Mouse (Mus musculus): ENCODE measurements around the gene Gm42906. TPM values are rescaled to one million over a fixed set of nuclear protein-coding genes. Genes with fewer than 3 reads are reported as not detected.

Gene Gm42906
- total and polyA plus RNA-seq, 3 experiments: not detected

DNA sequence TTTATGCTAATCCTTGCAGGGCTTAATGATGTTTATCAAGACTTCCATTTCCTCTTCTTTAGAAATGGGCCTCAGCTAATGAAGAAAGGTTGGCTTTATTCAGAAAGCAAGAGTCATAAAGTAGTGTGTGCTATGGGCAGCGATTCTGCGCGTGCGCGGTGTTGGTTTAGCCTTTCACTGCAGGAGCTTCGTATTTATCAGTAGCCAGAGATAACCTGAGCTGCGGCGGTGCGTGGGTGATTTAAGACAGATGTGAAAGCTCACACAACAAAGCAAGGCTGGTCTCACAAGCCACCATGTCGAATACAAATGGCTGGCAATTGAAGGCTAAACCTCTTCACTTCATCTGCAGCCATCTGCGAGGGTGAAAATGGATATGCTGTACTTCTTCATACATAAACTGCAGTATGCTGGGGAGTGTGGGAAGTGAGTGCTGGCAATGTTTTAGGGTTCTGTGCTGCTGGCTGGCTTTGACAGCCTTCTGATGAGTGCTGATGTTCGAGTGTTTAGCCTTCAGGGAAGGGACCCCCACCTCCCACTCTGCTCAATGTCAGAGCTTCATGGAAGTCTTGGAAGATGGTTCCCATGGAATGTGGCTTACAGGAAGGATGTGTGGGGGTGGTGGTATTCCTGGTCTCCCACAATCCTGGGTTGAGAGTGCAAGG is 371.6 kb downstream of the Gm42906 start:
- Histone ChIP-seq H3K9me3 (replicated peaks; ENCODE audit: low read length) (peaks cover 9% of the 10 kb centered on the region), H3K4me2 (ENCODE audit: insufficient read depth, low read depth, poor library complexity, severe bottlenecking) (no peak overlapping the region), H3K27me3 (replicated peaks) (no peaks in the 10 kb centered on the region), H3K4me1 (ENCODE audit: control insufficient read depth in 1 of 2, insufficient read depth in 2 of 2) (no peaks in the 10 kb centered on the region), H3K4me3 (replicated peaks in 1 of 3; ENCODE audit: low read depth in 2 of 3, low read length in 2 of 3, poor library complexity in 1 of 3) (no peak overlapping the region), H3K79me2 (replicated peaks; ENCODE audit: control insufficient read depth, extremely low read depth, insufficient read depth, poor library complexity, severe bottlenecking) (0 out of 2 replicates have a peak, but pooled peaks cover 2% of the 10 kb centered on the region), H3K27ac (ENCODE audit: insufficient read depth, low read depth) (no peak overlapping the region), H3K36me3 (replicated peaks in 1 of 2; ENCODE audit: control insufficient read depth in 1 of 2, insufficient read depth in 1 of 2, low read length in 1 of 2) (peaks cover 82 to 99% of the 10 kb centered on the region in 2 experiments), H3K9ac (ENCODE audit: insufficient read depth, low read depth) (no peak overlapping the region)
- TF ChIP-seq SIN3A (IDR thresholded peaks at IDR 0.05; ENCODE audit: low read length): no peak
- TF ChIP-seq TBP (conservative IDR thresholded peaks at IDR 0.05; ENCODE audit: low read depth, low read length): no peak
- TF ChIP-seq NRF1 (IDR thresholded peaks at IDR 0.05; ENCODE audit: low read depth, low read length): no peak
- no peak for TF ChIP-seq ZKSCAN1 (IDR thresholded peaks at IDR 0.05; ENCODE audit: borderline replicate concordance, low read depth, low read length)
- no peak for TF ChIP-seq MYC (IDR thresholded peaks at IDR 0.05; ENCODE audit: low read depth, low read length)
- TF ChIP-seq JUN (IDR thresholded peaks at IDR 0.05; ENCODE audit: insufficient read depth, low read depth, low read length): no peak
- TF ChIP-seq GABPA (IDR thresholded peaks at IDR 0.05; ENCODE audit: insufficient replicate concordance, low read depth, low read length): no peak
- in situ Hi-C loops (cut with MboI; ENCODE audit: low pct_ligation_motif_present, low pct_unique_long_range_greater_than_20kb, low sequenced_read_pairs): no loop called here
- dilution Hi-C loops (cut with MboI; ENCODE audit: extremely low pct_ligation_motif_present, extremely low pct_unique_long_range_greater_than_20kb, low sequenced_read_pairs): no loop called here
- DNase-seq (ENCODE audit: extremely low read depth): no peak

GRCm38 (mm10) chr5:151055426-151056090 is 372.4 kb downstream of the Gm42906 start:
- dilution Hi-C loops (cut with MboI; ENCODE audit: extremely low pct_ligation_motif_present, extremely low pct_unique_long_range_greater_than_20kb, low sequenced_read_pairs): no loop called here
- in situ Hi-C loops (cut with MboI; ENCODE audit: low pct_ligation_motif_present, low pct_unique_long_range_greater_than_20kb, low sequenced_read_pairs): no loop called here
- H3K4me3 ChIP-seq (replicated peaks in 1 of 3; ENCODE audit: low read depth in 2 of 3, low read length in 2 of 3, poor library complexity in 1 of 3): no peak overlapping the region
- no peak for DNase-seq (ENCODE audit: extremely low read depth)
- peaks cover 1% of the 10 kb centered on the region; the same call in 1 of the 2 replicates for H3K79me2 ChIP-seq (replicated peaks; ENCODE audit: control insufficient read depth, extremely low read depth, insufficient read depth, poor library complexity, severe bottlenecking)
- H3K4me2 ChIP-seq (ENCODE audit: insufficient read depth, low read depth, poor library complexity, severe bottlenecking): no peak overlapping the region
- H3K36me3 ChIP-seq (replicated peaks in 1 of 2; ENCODE audit: control insufficient read depth in 1 of 2, insufficient read depth in 1 of 2, low read length in 1 of 2): peaks cover 80 to 99% of the 10 kb centered on the region in 2 experiments
- H3K9me3 ChIP-seq (replicated peaks; ENCODE audit: low read length): peaks cover 9% of the 10 kb centered on the region
- no peak overlapping the region for H3K27ac ChIP-seq (ENCODE audit: insufficient read depth, low read depth)
- TF ChIP-seq MAX (IDR thresholded peaks at IDR 0.05; ENCODE audit: low read length): no peak
- no peak for TF ChIP-seq GABPA (IDR thresholded peaks at IDR 0.05; ENCODE audit: insufficient replicate concordance, low read depth, low read length)
- TF ChIP-seq ZC3H11A (IDR thresholded peaks at IDR 0.05; ENCODE audit: low read depth, low read length): no peak
- TF ChIP-seq MYC (IDR thresholded peaks at IDR 0.05; ENCODE audit: low read depth, low read length): no peak
- TF ChIP-seq TBP (conservative IDR thresholded peaks at IDR 0.05; ENCODE audit: low read depth, low read length): no peak
- TF ChIP-seq NELFE (IDR thresholded peaks at IDR 0.05; ENCODE audit: low read depth, low read length): no peak
- no peak for TF ChIP-seq CHD1 (IDR thresholded peaks at IDR 0.05; ENCODE audit: low read depth, low read length)
- TF ChIP-seq KAT2A (IDR thresholded peaks at IDR 0.05; ENCODE audit: insufficient replicate concordance, low read length): no peak
- no peak for TF ChIP-seq ZNF384 (IDR thresholded peaks at IDR 0.05; ENCODE audit: low read depth, low read length)
- TF ChIP-seq MEF2A (IDR thresholded peaks at IDR 0.05; ENCODE audit: borderline replicate concordance, low read depth, low read length): no peak
- TF ChIP-seq SMC3 (IDR thresholded peaks at IDR 0.05; ENCODE audit: low read depth, low read length): no peak
- TF ChIP-seq MAZ (IDR thresholded peaks at IDR 0.05; ENCODE audit: low read depth, low read length): no peak
- no peak for TF ChIP-seq RCOR1 (conservative IDR thresholded peaks at IDR 0.05; ENCODE audit: low read depth, low read length)
- no peak for TF ChIP-seq PAX5 (IDR thresholded peaks at IDR 0.05; ENCODE audit: low read length)
- TF ChIP-seq ETS1 (conservative IDR thresholded peaks at IDR 0.05; ENCODE audit: low read depth, low read length): no peak
- no peak for TF ChIP-seq MAFK (IDR thresholded peaks at IDR 0.05; ENCODE audit: insufficient replicate concordance, low read length)
- TF ChIP-seq NRF1 (IDR thresholded peaks at IDR 0.05; ENCODE audit: low read depth, low read length): no peak
- no peak for TF ChIP-seq USF2 (conservative IDR thresholded peaks at IDR 0.05; ENCODE audit: low read depth, low read length)
- TF ChIP-seq RAD21 (IDR thresholded peaks at IDR 0.05; ENCODE audit: low read depth, low read length): no peak
- no peak overlapping the region for H3K9ac ChIP-seq (ENCODE audit: insufficient read depth, low read depth)
- no peaks in the 10 kb centered on the region for H3K4me1 ChIP-seq (ENCODE audit: control insufficient read depth in 1 of 2, insufficient read depth in 2 of 2)
- H3K27me3 ChIP-seq (replicated peaks): no peaks in the 10 kb centered on the region
